Mouse (Mus musculus): ENCODE measurements around the gene Mmp24.

DNA sequence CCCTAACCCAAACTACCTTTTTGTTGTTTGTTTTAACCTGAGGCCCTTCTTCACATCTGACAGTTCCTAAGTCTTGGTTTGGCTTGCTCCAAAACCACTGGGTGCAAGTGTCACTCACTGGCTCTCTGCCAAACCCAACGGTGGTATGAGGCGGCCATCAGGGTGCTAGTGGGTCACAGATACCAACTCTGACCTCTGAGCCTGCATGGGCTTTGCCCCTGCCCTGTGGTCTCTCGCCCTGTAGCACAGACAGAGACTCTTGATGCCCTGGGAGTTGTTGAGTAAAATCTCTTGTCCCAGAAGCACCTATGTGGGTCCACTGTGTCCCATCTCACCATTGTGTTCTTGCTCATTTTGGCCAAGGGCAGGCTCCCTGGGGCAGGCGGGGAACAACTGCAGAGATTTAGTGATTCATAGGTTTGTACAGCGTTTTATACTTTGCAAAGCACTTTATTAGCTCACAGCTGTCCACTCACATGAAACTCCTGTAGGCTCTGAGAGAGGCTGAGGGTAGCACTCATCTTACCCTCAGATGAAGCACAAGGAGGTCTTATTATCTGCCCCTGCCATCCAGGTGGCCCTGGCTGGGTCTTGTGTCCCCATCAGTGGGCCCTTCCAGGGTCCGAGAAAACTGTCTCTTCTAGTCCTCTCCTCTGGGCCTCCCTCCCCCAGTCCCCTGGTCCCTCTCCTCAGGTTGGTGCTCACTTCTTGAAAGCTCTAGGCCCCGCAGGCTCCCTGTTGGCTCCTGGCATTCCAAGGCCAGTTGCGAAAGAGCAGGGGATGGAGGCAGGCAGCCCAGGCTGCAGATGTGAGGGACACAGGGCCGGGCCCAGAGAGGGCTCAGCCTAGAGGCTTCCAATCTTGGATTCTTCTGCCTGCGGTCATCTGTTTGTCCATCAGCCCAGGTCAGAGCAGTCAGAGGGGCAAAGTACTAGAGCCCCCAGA is 42.4 kb downstream of the Mmp24 start:
- TF ChIP-seq CTCF (IDR thresholded peaks at IDR 0.05; ENCODE audit: low read depth) (no peak), EP300 (IDR thresholded peaks at IDR 0.05; ENCODE audit: low read depth) (no peak)
